Mouse (Mus musculus): Measurements from ENCODE around the gene Plk5. TPM values are rescaled to one million over a fixed set of nuclear protein-coding genes. Genes with fewer than 3 reads are reported as not detected.

Plk5 gene
- under 1 TPM; 0.18 to 0.36 TPM for total RNA-seq (2021)

- intact Hi-C loops (cut with DNase I): no loop called here
- no peak for DNase-seq (ENCODE audit: low spot score)
Measured at GRCm38 (mm10) chr10:80356001-80356682, at the start of gene Plk5. Gene Plk5 (plus strand): TSS chr10:80356459.

GRCm38 (mm10) chr10:80311560-80311959 lies 44.7 kb upstream of the Plk5 start:
- intact Hi-C loops (cut with DNase I): no loop called here
- no peak for DNase-seq (ENCODE audit: low spot score)

GRCm38 (mm10) chr10:80312586-80313504 lies 43.4 kb upstream of the Plk5 start:
- intact Hi-C loops (cut with DNase I): no loop called here
- no peak for DNase-seq (ENCODE audit: low spot score)

GRCm38 (mm10) chr10:80313627-80314201 lies 42.5 kb upstream of the Plk5 start:
- intact Hi-C loops (cut with DNase I): no loop called here
- no peak for DNase-seq (ENCODE audit: low spot score)

- intact Hi-C loops (cut with DNase I): no loop called here
- no peak for DNase-seq (ENCODE audit: low spot score)
Measured at GRCm38 (mm10) chr10:80314494-80315001, 41.7 kb upstream of the Plk5 start.

GRCm38 (mm10) chr10:80315315-80315714 lies 40.9 kb upstream of the Plk5 start:
- DNase-seq (ENCODE audit: low spot score): no peak
- intact Hi-C loops (cut with DNase I): no loop called here

GRCm38 (mm10) chr10:80316359-80316781 lies 39.9 kb upstream of the Plk5 start:
- DNase-seq (ENCODE audit: low spot score): no peak
- intact Hi-C loops (cut with DNase I): no loop called here

GRCm38 (mm10) chr10:80317011-80317410 lies 39.2 kb upstream of the Plk5 start:
- DNase-seq (ENCODE audit: low spot score): no peak
- intact Hi-C loops (cut with DNase I): no loop called here

GRCm38 (mm10) chr10:80320340-80320760 lies 35.9 kb upstream of the Plk5 start, which contains the start of gene 2310011J03Rik:
Gene 2310011J03Rik (minus strand): TSS chr10:80320537.
- intact Hi-C loops (cut with DNase I): no loop called here

GRCm38 (mm10) chr10:80321014-80321669 lies 35.1 kb upstream of the Plk5 start:
- no peak for DNase-seq (ENCODE audit: low spot score)
- intact Hi-C loops (cut with DNase I): no loop called here

More at GRCm38 (mm10) chr10:80320340-80320760, 35.9 kb upstream of the Plk5 start, which contains the start of gene 2310011J03Rik:
- peak; percentile 87 for DNase-seq (ENCODE audit: low spot score)

GRCm38 (mm10) chr10:80321670-80322581 lies 34.3 kb upstream of the Plk5 start:
- intact Hi-C loops (cut with DNase I): no loop called here
- DNase-seq (ENCODE audit: low spot score): no peak

- DNase-seq (ENCODE audit: low spot score): no peak
- intact Hi-C loops (cut with DNase I): no loop called here
Measured at GRCm38 (mm10) chr10:80322811-80323211, 33.4 kb upstream of the Plk5 start.

GRCm38 (mm10) chr10:80323261-80324119 lies 32.8 kb upstream of the Plk5 start:
- DNase-seq (ENCODE audit: low spot score): peak; percentile 48
- intact Hi-C loops (cut with DNase I): no loop called here

- intact Hi-C loops (cut with DNase I): no loop called here
- DNase-seq (ENCODE audit: low spot score): no peak
Measured at GRCm38 (mm10) chr10:80324120-80325037, 31.9 kb upstream of the Plk5 start.

GRCm38 (mm10) chr10:80325045-80325444 lies 31.2 kb upstream of the Plk5 start:
- intact Hi-C loops (cut with DNase I): no loop called here

GRCm38 (mm10) chr10:80329273-80330081 lies 26.8 kb upstream of the Plk5 start, which contains the start of the genes Pcsk4 and Reep6:
Gene Pcsk4 (minus strand): TSS chr10:80329498.
Gene Reep6 (plus strand): TSS chr10:80329953.
- DNase-seq (ENCODE audit: low spot score): peak; percentile 91
- intact Hi-C loops (cut with DNase I): no loop called here

More at GRCm38 (mm10) chr10:80325045-80325444, 31.2 kb upstream of the Plk5 start:
- no peak for DNase-seq (ENCODE audit: low spot score)
